Mouse (Mus musculus) heart, embryonic 13.5 days (tissue): ENCODE measurements around the gene Dscam. TPM values are rescaled to one million over a fixed set of nuclear protein-coding genes. Genes with fewer than 3 reads are reported as not detected.

Source experiments
- ATAC-seq: fragments of 200-750 bp; cut with Nextera tagmentation; 2 replicates; pipeline ENCODE4 v1.8.0; 2017; ENCODE audit warnings: moderate TSS enrichment; ENCODE audit not compliant: insufficient number of reproducible peaks, low FRiP score, low TSS enrichment; ENCODE audit errors: extremely low read depth
- H3K27ac ChIP-seq: fragments of 300-500 bp; sonication (generic); replicated peaks from 2 replicates; pipeline ENCODE4 v1.5.1; 2015; ENCODE audit warnings: moderate library complexity, mild to moderate bottlenecking, inconsistent platforms
- H3K27me3 ChIP-seq: fragments of 300-500 bp; sonication (generic); replicated peaks from 2 replicates; pipeline ENCODE4 v1.6.1; 2015; ENCODE audit warnings: mild to moderate bottlenecking, inconsistent platforms
- H3K36me3 ChIP-seq: fragments of 300-500 bp; sonication (generic); 2 replicates; pipeline ENCODE4 v1.6.1; 2015; ENCODE audit warnings: mild to moderate bottlenecking, inconsistent platforms
- H3K4me1 ChIP-seq: fragments of 300-500 bp; sonication (generic); 2 replicates; pipeline ENCODE4 v1.6.1; 2015; ENCODE audit warnings: inconsistent platforms
- H3K4me2 ChIP-seq: fragments of 300-500 bp; sonication (generic); 2 replicates; pipeline ENCODE4 v1.6.1; 2015; ENCODE audit warnings: inconsistent platforms, mild to moderate bottlenecking, moderate library complexity
- H3K4me3 ChIP-seq: fragments of 300-500 bp; sonication (generic); 2 replicates; pipeline ENCODE4 v1.5.1; 2015; ENCODE audit warnings: moderate library complexity, mild to moderate bottlenecking, inconsistent platforms
- H3K9ac ChIP-seq: fragments of 300-500 bp; sonication (generic); 2 replicates; pipeline ENCODE4 v1.6.1; 2015; ENCODE audit warnings: inconsistent platforms, mild to moderate bottlenecking, moderate library complexity
- H3K9me3 ChIP-seq: fragments of 300-500 bp; sonication (generic); 2 replicates; pipeline ENCODE4 v1.6.1; 2016; ENCODE audit warnings: inconsistent platforms
- WGBS: fragments of 180-500 bp; shearing (Covaris S2); methylation state at CpG from one replicate; pipeline ENCODE4 v1.1.7; 2015; ENCODE audit warnings: mixed read lengths; 5-methylcytosine and 5-hydroxymethylcytosine counted together
- polyA plus RNA-seq: library from polyadenylated mRNA; unstranded; fragments of >200 nt; fragmentation: Nextera tagmentation; extraction: Ambion mirVana; gene quantifications from 2 replicates; pipeline ENCODE4 v1.2.1, GENCODE M21; 2015

Dscam gene
- polyA plus RNA-seq, 1 experiment from 2014 or later, result not detected

DNA sequence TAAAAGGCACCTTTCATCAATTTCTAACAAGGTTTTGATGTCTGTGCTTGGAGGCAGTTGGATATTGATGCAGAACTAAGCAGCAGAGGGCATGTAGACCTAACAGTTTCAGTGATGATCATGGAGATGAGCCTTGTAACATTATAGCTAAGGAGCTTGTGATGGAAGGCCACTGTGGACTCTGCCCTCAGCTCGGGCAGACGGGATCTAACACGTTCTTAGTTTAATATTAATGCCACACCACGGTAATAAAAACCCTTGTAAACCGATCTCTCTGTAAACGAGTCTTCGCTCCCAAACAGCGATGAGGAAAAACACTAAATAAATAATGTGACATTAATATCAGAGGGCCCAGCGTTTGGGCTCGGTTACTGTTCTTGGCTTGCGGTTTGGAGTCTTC, 569.8 kb downstream of the Dscam start:
- ATAC-seq, result no peak
- no peak overlapping the region for H3K4me2 ChIP-seq
- no peaks in the 10 kb centered on the region for H3K36me3 ChIP-seq
- H3K27me3 ChIP-seq, result peaks cover 25% of the 10 kb centered on the region
- no peak overlapping the region for H3K9ac ChIP-seq
- 81% methylated on average over 11 of the region's 11 CpGs for WGBS
- H3K4me1 ChIP-seq, result no peaks in the 10 kb centered on the region
- H3K9me3 ChIP-seq, result no peaks in the 10 kb centered on the region
- H3K4me3 ChIP-seq, result no peak overlapping the region
- H3K27ac ChIP-seq, result no peak overlapping the region

DNA sequence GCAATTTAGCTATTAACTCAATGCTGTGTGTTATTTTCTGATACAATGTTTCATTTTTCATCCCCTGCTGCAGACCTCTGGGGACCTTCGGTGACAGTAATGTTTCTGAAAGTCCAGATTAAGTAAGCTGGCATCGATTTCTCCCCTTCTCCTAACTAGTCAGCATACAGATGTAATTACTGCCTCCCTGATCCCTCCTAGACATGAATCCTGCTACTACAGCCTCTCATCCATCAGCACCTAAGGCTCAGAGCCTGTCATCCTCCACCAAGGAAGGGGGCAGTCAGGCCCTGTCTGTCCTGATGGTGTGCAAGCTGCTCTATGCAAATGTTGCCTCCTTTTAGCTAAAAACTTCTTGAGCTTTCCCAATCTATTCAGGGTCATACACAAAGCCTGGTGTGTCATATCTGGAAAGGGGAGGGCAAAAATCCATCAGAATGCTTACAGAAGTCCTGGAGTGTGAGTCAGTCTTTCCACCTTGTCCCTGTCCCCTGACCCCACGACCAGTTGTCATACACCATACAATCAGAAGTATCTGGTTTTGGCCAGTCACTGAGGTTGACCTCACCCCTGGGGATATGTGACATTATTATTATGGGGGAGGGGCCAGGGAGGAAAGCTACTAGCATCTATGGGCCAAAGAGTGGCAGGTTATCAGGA, 571.0 kb downstream of the Dscam start:
- no peak overlapping the region for H3K9ac ChIP-seq
- H3K27ac ChIP-seq, result no peak overlapping the region
- ATAC-seq, result no peak
- H3K4me2 ChIP-seq, result no peak overlapping the region
- H3K4me1 ChIP-seq, result no peaks in the 10 kb centered on the region
- no peaks in the 10 kb centered on the region for H3K9me3 ChIP-seq
- 56% methylated on average over 3 of the region's 3 CpGs for WGBS
- H3K4me3 ChIP-seq, result no peak overlapping the region
- no peaks in the 10 kb centered on the region for H3K36me3 ChIP-seq
- peaks cover 25% of the 10 kb centered on the region for H3K27me3 ChIP-seq

DNA sequence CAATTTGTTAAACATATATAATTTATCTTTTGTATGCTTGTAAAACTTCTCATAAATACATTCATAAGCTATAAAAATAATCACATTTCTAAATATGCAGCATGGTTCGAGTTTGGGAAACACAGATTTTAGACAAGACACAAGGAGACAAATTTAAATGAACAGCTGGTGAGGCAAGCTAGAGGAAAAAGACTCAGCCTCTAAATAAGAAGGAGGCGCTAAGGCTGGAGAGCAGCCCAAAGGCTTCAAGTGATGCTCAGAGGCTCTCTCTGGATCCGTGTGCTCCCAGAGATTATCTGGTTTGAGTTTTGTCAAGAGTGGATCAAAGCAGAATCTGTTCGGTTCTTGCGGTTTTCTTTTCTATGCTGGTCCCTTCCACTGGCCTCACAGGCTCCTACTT, 594.7 kb downstream of the Dscam start:
- no peak for ATAC-seq
- Histone ChIP-seq H3K27me3 (no peaks in the 10 kb centered on the region), H3K27ac (no peak overlapping the region), H3K36me3 (no peaks in the 10 kb centered on the region), H3K4me2 (no peak overlapping the region), H3K4me3 (no peak overlapping the region), H3K4me1 (no peaks in the 10 kb centered on the region), H3K9ac (no peak overlapping the region), H3K9me3 (no peaks in the 10 kb centered on the region)
- WGBS, result 73% methylated on average over 5 of the region's 5 CpGs

DNA sequence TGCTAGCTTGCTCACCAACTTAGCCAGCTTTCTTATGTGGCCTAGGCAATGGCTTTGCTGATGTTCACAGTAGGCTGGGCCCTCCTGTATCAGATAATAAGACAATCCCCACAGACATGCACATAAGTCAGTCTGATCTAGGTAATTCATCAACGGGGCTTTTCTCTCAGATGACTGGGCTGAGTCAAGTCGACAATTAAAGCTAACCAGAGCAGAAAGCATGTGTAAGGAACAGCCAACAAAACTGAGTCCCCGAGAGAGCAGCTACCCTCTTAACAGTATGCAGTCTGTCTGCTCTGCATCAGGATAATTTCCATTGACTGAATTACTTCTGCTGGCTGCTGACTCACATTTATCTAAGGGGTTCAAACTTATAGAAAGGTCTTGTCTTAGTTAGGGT, 603.1 kb downstream of the Dscam start:
- 52% methylated on average over 3 of the region's 3 CpGs for WGBS
- no peaks in the 10 kb centered on the region for H3K4me1 ChIP-seq
- no peak overlapping the region for H3K27ac ChIP-seq
- H3K9me3 ChIP-seq, result no peaks in the 10 kb centered on the region
- H3K4me3 ChIP-seq, result no peak overlapping the region
- H3K4me2 ChIP-seq, result no peak overlapping the region
- peaks cover 6% of the 10 kb centered on the region; the same call in 1 of the 2 replicates for H3K27me3 ChIP-seq
- ATAC-seq, result no peak
- H3K36me3 ChIP-seq, result no peaks in the 10 kb centered on the region
- H3K9ac ChIP-seq, result no peak overlapping the region

DNA sequence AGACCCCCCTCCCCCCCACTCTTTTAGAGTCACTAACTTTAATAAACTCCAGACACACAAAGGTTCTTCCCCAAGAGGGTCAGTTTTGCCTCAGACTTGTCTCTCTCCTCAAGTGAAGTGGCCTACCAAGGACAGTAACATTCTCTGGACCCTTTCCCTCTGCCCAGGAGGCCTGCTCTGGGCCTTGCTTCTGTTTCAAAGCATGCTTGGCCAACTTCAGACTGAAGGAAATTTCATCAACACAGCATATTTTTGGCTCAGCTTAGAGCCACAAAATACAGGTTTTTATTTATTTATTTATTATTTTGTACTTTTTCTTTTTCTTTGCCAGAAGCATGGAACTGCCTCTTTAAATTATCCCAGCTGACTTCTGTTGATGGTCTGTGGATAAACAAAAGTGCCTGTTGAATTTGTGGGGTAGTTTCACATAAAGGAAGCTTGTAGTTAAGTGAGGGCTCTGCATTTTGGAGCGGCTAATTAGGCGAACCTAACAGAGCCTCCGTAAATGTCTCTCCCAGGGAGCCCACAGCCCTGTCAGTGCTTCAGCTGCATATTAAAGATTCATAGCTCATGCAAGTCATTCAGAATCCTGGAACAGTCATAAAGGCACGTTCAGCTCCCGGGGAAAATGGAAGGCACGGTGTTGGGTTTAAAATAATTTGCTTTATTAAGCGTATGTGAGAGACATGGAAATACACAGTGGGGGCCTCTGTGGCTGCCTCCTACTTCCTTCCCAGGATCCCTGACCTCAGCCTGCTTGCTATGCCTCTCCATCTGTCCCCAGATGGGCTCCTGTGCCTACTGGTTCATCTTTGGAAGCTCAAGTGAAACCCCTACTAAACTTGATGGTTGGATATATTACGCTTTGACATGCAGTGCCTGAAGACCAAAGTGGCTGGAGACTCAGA, 606.9 kb downstream of the Dscam start:
- Histone ChIP-seq H3K9ac (no peak overlapping the region), H3K4me2 (no peak overlapping the region), H3K27ac (no peak overlapping the region), H3K9me3 (no peaks in the 10 kb centered on the region), H3K27me3 (peaks cover 23% of the 10 kb centered on the region; the same call in 1 of the 2 replicates), H3K36me3 (no peaks in the 10 kb centered on the region), H3K4me1 (no peaks in the 10 kb centered on the region), H3K4me3 (no peak overlapping the region)
- ATAC-seq, result no peak
- 81% methylated on average over 8 of the region's 8 CpGs for WGBS

DNA sequence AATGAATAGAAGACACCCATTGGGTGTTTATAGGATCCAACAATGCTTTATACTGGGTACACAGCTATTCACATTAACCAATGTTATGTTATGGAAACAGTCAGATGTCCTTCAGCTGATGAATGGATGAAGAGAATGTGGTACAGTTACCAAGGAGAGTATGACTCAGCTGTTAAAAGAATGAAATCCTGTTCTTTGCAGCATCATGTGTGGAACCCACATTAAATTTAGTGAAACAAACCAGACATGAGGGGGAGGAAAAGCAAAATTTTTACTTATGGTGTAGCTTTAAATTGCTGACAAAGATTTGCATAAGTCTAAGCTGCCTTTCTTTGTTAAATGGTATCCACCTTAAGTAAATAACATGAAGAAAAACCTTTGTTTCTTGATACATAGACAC, 610.8 kb downstream of the Dscam start:
- peaks cover 20% of the 10 kb centered on the region; the same call in 1 of the 2 replicates for H3K27me3 ChIP-seq
- peaks cover 11% of the 10 kb centered on the region; the same call in 1 of the 2 replicates for H3K4me1 ChIP-seq
- ATAC-seq, result no peak
- H3K36me3 ChIP-seq, result no peaks in the 10 kb centered on the region
- no peak overlapping the region for H3K27ac ChIP-seq
- H3K4me2 ChIP-seq, result no peak overlapping the region
- H3K4me3 ChIP-seq, result no peak overlapping the region
- no peak overlapping the region for H3K9ac ChIP-seq
- no peaks in the 10 kb centered on the region for H3K9me3 ChIP-seq

DNA sequence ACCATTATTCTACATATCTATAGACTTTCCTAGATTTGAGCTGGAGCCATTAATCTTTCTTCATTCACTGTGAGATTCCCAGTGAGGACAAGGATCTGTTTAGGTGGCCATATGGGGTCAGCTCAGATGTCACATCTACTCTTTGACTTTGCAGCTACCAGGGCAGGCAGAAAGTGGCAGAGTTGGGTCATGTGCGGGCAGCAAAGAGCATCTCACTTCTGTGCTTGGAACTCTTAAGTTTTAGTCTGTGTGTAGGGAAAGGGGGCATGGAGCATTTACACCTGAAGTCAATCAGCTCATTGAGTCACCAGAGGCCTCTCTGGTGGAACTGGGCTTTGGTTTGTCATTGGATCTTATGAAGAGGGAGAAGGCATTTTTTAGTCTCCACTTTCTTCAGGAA, 612.2 kb downstream of the Dscam start:
- no peak for ATAC-seq
- peaks cover 20% of the 10 kb centered on the region; the same call in 1 of the 2 replicates for H3K27me3 ChIP-seq
- H3K4me3 ChIP-seq, result no peak overlapping the region
- WGBS, result 93% methylated on average over 1 of the region's 1 CpGs
- H3K27ac ChIP-seq, result no peak overlapping the region
- no peaks in the 10 kb centered on the region for H3K9me3 ChIP-seq
- no peak overlapping the region for H3K4me2 ChIP-seq
- H3K4me1 ChIP-seq, result peaks cover 11% of the 10 kb centered on the region; the same call in 1 of the 2 replicates
- no peak overlapping the region for H3K9ac ChIP-seq
- no peaks in the 10 kb centered on the region for H3K36me3 ChIP-seq

DNA sequence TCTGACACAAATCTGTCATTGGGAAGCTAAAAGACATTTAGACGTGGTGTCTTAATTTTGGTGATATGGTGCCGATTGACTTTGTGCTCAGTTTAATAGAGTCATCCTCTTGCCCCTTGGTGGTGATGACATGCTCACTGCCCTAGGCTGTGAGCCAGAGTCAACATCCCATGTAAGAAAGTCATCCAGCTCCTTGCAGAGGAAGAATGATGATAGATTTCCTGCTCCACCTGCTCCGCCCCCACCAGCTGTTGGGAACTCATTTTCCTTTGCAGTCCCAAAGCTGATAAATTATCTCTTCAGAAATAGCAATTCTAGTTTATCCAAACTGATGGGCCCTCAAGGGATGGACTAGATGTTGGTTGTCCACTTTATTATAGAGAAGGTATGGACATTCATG, 613.9 kb downstream of the Dscam start:
- peaks cover 10% of the 10 kb centered on the region; the same call in 1 of the 2 replicates for H3K27me3 ChIP-seq
- peaks cover 11% of the 10 kb centered on the region; the same call in 1 of the 2 replicates for H3K4me1 ChIP-seq
- no peaks in the 10 kb centered on the region for H3K36me3 ChIP-seq
- 38% methylated on average over 3 of the region's 3 CpGs for WGBS
- no peak overlapping the region for H3K4me2 ChIP-seq
- H3K9ac ChIP-seq, result no peak overlapping the region
- H3K9me3 ChIP-seq, result no peaks in the 10 kb centered on the region
- no peak overlapping the region for H3K4me3 ChIP-seq
- ATAC-seq, result no peak
- H3K27ac ChIP-seq, result no peak overlapping the region

DNA sequence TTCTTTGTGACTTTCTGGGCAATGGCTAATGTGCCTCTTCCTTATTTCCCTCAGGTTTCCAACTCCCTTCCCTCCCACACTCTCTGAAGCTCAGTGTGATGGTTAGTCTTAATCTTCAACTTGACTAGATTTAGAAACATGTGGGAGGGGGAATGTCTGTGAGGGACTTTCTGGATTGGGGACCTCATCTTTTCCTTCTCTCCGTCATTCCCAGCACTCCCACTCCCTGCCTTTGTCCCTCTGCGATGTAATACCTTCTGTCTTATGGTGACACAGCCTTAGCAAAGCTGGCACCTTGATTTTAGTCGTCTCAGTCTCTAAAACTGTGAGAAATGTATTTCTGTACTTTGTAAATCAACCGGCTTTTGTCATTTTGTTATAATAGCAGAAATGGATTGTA, 615.1 kb downstream of the Dscam start:
- Histone ChIP-seq H3K27ac (no peak overlapping the region), H3K4me2 (no peak overlapping the region), H3K27me3 (no peaks in the 10 kb centered on the region; the same call in 1 of the 2 replicates), H3K9ac (no peak overlapping the region), H3K4me3 (no peak overlapping the region), H3K9me3 (no peaks in the 10 kb centered on the region), H3K36me3 (no peaks in the 10 kb centered on the region), H3K4me1 (peaks cover 11% of the 10 kb centered on the region; the same call in 1 of the 2 replicates)
- ATAC-seq, result no peak
- 66% methylated on average over 4 of the region's 4 CpGs for WGBS

DNA sequence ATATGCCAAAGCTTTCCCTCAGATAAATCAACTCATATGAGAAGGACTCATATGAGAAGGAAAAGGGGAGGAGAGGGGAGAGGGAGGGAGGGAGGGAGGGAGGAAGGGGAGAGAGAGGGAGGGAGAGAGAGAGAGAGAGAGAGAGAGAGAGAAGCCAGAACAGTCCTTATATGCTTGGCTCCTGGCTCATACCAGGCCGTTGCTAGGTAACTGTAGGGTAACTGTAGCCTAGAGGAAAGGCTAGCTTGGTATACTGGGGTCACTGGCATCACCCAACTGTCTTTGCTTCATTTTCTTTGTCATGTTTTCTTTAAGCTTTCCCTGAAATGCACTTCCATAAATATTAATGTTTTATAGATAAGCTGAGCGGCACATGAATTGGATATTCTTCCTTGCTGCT, 617.9 kb downstream of the Dscam start:
- Histone ChIP-seq H3K27ac (no peak overlapping the region), H3K36me3 (no peaks in the 10 kb centered on the region), H3K4me1 (peaks cover 11% of the 10 kb centered on the region; the same call in 1 of the 2 replicates), H3K27me3 (peaks cover 9% of the 10 kb centered on the region; the same call in 1 of the 2 replicates), H3K9ac (no peak overlapping the region), H3K4me2 (no peak overlapping the region), H3K4me3 (no peak overlapping the region), H3K9me3 (no peaks in the 10 kb centered on the region)
- WGBS, result 75% methylated on average over 2 of the region's 2 CpGs
- ATAC-seq, result no peak

DNA sequence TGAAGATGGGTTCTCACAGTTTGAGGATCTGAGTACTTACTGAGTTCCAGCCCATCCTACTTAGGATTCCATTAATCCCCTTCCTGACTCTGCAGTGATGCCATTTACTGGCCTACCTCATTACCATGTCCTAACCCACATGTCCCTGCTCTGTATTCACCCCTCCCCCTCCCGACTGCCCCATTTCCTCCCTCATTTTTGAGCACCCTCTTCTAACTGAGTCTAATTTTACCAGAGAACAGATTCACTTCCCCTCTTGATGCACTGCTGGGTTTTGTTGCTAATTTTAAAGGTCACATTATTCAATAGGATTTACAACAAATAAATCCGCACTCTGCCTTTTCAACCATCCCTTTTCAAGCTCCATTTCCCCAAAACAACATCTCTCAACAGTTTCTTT, 629.5 kb downstream of the Dscam start:
- ATAC-seq, result no peak
- WGBS, result 76% methylated on average over 2 of the region's 2 CpGs

More for the DNA sequence above, 629.5 kb downstream of the Dscam start:
- Histone ChIP-seq H3K9me3 (no peaks in the 10 kb centered on the region), H3K9ac (no peak overlapping the region), H3K27ac (no peak overlapping the region), H3K4me1 (0 out of 2 replicates have a peak, but pooled peaks cover 2% of the 10 kb centered on the region), H3K36me3 (no peaks in the 10 kb centered on the region), H3K4me3 (no peak overlapping the region), H3K4me2 (no peak overlapping the region), H3K27me3 (peaks cover 68% of the 10 kb centered on the region)
